Mouse (Mus musculus) hindbrain, embryonic 16.5 days (tissue): ENCODE measurements around the gene Mas1. TPM values are rescaled to one million over a fixed set of nuclear protein-coding genes. Genes with fewer than 3 reads are reported as not detected.

ENCODE experiments used
- ATAC-seq: fragments of 200-750 bp; cut with Nextera tagmentation; 2 replicates; pipeline ENCODE4 v1.8.0; 2017; ENCODE audit warnings: moderate TSS enrichment, moderate library complexity
- H3K27ac ChIP-seq: fragments of 300-500 bp; sonication (generic); 2 replicates; pipeline ENCODE4 v1.5.1; 2014; ENCODE audit warnings: low read depth, mild to moderate bottlenecking, control low read depth, low read length, moderate library complexity
- H3K27me3 ChIP-seq: fragments of 300-500 bp; sonication (generic); replicated peaks from 2 replicates; pipeline ENCODE4 v1.6.1; 2014; ENCODE audit warnings: low read length; ENCODE audit not compliant: control insufficient read depth, insufficient read depth
- H3K36me3 ChIP-seq: fragments of 300-500 bp; sonication (generic); 2 replicates; pipeline ENCODE4 v1.6.1; 2014; ENCODE audit warnings: mild to moderate bottlenecking, low read length, moderate library complexity, mixed read lengths; ENCODE audit not compliant: control insufficient read depth, insufficient read depth
- H3K4me1 ChIP-seq: fragments of 300-500 bp; sonication (generic); 2 replicates; pipeline ENCODE4 v1.6.1; 2014; ENCODE audit warnings: low read depth, low read length; ENCODE audit not compliant: control insufficient read depth, insufficient read depth
- H3K4me2 ChIP-seq: fragments of 300-500 bp; sonication (generic); 2 replicates; pipeline ENCODE4 v1.6.1; 2014; ENCODE audit warnings: mild to moderate bottlenecking, low read length, control low read depth, moderate library complexity
- H3K4me3 ChIP-seq: fragments of 300-500 bp; sonication (generic); 2 replicates; pipeline ENCODE4 v1.5.1; 2014; ENCODE audit warnings: mild to moderate bottlenecking, low read length, control low read depth, moderate library complexity
- H3K9ac ChIP-seq: fragments of 300-500 bp; sonication (generic); 2 replicates; pipeline ENCODE4 v1.6.1; 2014; ENCODE audit warnings: low read depth, mild to moderate bottlenecking, control low read depth, low read length, moderate library complexity
- H3K9me3 ChIP-seq: fragments of 300-500 bp; sonication (generic); 2 replicates; pipeline ENCODE4 v1.6.1; 2014; ENCODE audit warnings: mild to moderate bottlenecking, low read length, moderate library complexity; ENCODE audit not compliant: control insufficient read depth
- WGBS: fragments of 180-500 bp; shearing (Covaris S2); extraction: QIAGEN DNeasy Blood & Tissue Kit; methylation state at CpG from one replicate; pipeline ENCODE4 v1.1.7; 2014; 5-methylcytosine and 5-hydroxymethylcytosine counted together
- microRNA-seq: library from miRNA; unstranded; fragments of <30 nt; microRNA quantifications from one replicate; pipeline ENCODE4, GENCODE M21; 2017
- polyA plus RNA-seq: library from polyadenylated mRNA; unstranded; fragments of >200 nt; fragmentation: Nextera tagmentation; extraction: Ambion mirVana; gene quantifications from 2 replicates; pipeline ENCODE4 v1.2.1, GENCODE M21; 2015

Gene Mas1
- polyA plus RNA-seq, 1 experiment from 2014 or later = 0.18 TPM

GRCm38 (mm10) chr17:12797427-12798029 lies 70.4 kb downstream of the Mas1 start:
- Histone ChIP-seq H3K9ac (no peak overlapping the region), H3K36me3 (no peaks in the 10 kb centered on the region), H3K9me3 (no peaks in the 10 kb centered on the region), H3K27ac (no peak overlapping the region), H3K27me3 (no peaks in the 10 kb centered on the region), H3K4me1 (peaks cover 6% of the 10 kb centered on the region; the same call in 1 of the 2 replicates), H3K4me3 (no peak overlapping the region), H3K4me2 (no peak overlapping the region)
- 80% methylated on average over 3 of the region's 3 CpGs for WGBS
- no peak for ATAC-seq

DNA sequence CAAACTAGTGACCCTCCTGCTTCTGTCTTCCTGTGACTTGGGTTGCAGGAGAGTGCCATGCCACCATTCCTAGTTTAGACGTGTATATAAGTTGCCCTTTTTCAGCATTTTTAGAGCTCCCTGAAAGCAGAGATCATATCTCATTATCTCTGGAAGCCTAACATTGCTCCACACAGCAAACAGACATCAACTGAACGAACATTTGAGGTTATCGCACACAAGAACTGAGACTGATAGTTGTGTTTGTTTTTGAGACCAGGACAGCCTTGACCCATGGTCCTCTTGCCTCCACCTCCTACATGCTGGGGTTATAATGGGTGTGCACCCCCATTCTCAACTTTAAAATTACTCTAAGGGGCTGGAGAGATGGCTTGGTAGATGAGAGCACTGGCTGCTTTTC lies 71.3 kb downstream of the Mas1 start:
- H3K4me3 ChIP-seq = no peak overlapping the region
- H3K27ac ChIP-seq = no peak overlapping the region
- 82% methylated on average over 3 of the region's 3 CpGs for WGBS
- H3K9ac ChIP-seq = no peak overlapping the region
- H3K4me1 ChIP-seq = peaks cover 6% of the 10 kb centered on the region; the same call in 1 of the 2 replicates
- H3K9me3 ChIP-seq = no peaks in the 10 kb centered on the region
- H3K36me3 ChIP-seq = no peaks in the 10 kb centered on the region
- ATAC-seq = no peak
- H3K4me2 ChIP-seq = no peak overlapping the region
- no peaks in the 10 kb centered on the region for H3K27me3 ChIP-seq

DNA sequence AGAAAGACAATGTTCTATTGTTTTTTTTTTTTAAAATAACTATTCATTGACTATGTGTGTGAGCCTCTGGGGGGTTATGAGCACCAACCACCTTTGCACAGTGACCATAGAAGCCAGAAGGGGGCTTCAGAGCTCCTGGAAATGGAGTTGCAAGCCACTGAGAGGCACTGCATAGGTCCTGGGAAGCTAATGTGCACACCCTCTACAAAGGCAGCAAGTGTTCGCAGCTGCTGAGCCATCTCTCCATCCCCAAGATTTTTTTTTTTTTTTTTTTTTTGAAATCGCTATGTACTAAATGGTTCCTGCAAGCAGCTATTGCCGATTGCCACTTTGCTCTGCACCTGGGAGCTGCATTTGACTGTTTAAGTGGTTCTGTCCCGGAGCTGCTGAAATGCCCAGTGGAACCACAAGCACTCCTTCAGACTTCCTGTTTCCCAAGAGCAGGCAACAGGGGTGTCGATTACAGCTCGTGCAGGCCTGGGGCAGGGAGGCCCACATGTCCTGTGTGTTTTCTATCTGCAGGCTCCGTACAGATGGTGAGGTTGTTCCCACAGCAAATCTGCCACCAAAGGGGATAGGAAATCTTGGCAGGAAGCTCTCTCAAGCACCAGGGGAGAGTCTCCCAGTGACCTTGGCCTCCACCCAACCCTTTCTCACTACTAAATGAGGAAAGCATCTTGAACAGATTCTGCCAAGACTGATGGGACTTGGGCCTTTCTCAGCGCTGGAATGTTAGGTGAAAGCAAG lies 74.1 kb downstream of the Mas1 start:
- H3K9ac ChIP-seq = no peak overlapping the region
- 0 out of 2 replicates have a peak, but pooled peaks have one; percentile 24 for ATAC-seq
- WGBS = 55% methylated on average over 8 of the region's 8 CpGs
- H3K4me3 ChIP-seq = no peak overlapping the region
- H3K27me3 ChIP-seq = no peaks in the 10 kb centered on the region
- H3K9me3 ChIP-seq = no peaks in the 10 kb centered on the region
- H3K36me3 ChIP-seq = no peaks in the 10 kb centered on the region
- H3K4me1 ChIP-seq = peaks cover 15% of the 10 kb centered on the region
- H3K4me2 ChIP-seq = no peak overlapping the region
- 0 out of 2 replicates have a peak overlapping the region, but pooled peaks have one; percentile 26 for H3K27ac ChIP-seq

- H3K4me2 ChIP-seq = no peak overlapping the region
- no peak for ATAC-seq
- no peaks in the 10 kb centered on the region for H3K36me3 ChIP-seq
- no peak overlapping the region for H3K27ac ChIP-seq
- H3K4me3 ChIP-seq = no peak overlapping the region
- no peaks in the 10 kb centered on the region for H3K9me3 ChIP-seq
- H3K9ac ChIP-seq = no peak overlapping the region
- H3K27me3 ChIP-seq = no peaks in the 10 kb centered on the region
- 69% methylated on average over 11 of the region's 11 CpGs for WGBS
- H3K4me1 ChIP-seq = peaks cover 15% of the 10 kb centered on the region
These were observed 75.3 kb downstream of the Mas1 start for GRCm38 (mm10) chr17:12792422-12793206.

DNA sequence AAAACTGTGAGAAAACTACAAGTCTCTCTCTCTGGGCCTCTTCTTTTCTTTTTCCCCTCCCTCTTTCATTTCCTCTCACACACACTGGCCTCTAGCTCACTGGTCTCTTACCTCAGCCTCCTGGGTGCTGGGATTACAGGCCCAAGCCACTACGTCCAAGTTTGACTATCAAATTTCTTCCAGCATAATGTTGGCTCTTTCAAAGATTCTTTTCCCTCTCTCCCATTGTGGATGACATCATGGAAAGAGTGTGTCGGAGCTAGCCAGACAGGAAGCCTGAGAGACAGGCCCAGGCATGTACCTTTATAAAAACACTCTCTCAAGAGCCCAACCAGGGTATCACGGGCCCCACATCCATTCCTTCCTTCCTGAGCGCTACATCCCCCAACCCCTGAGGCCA lies 76.5 kb downstream of the Mas1 start:
- Histone ChIP-seq H3K27me3 (no peaks in the 10 kb centered on the region), H3K4me2 (no peak overlapping the region), H3K9me3 (no peaks in the 10 kb centered on the region), H3K36me3 (no peaks in the 10 kb centered on the region), H3K27ac (peak overlapping the region; percentile 76), H3K4me1 (peaks cover 15% of the 10 kb centered on the region), H3K4me3 (no peak overlapping the region), H3K9ac (no peak overlapping the region)
- no peak for ATAC-seq
- 60% methylated on average over 4 of the region's 4 CpGs for WGBS

- no peak overlapping the region for H3K9ac ChIP-seq
- no peaks in the 10 kb centered on the region for H3K36me3 ChIP-seq
- WGBS = 24% methylated on average over 5 of the region's 5 CpGs
- no peak overlapping the region for H3K4me3 ChIP-seq
- H3K27ac ChIP-seq = peak overlapping the region; percentile 76
- H3K4me1 ChIP-seq = peaks cover 15% of the 10 kb centered on the region
- H3K9me3 ChIP-seq = no peaks in the 10 kb centered on the region
- H3K4me2 ChIP-seq = no peak overlapping the region
- H3K27me3 ChIP-seq = no peaks in the 10 kb centered on the region
- peak; percentile 66 for ATAC-seq
These were observed 76.9 kb downstream of the Mas1 start for GRCm38 (mm10) chr17:12791079-12791406.

Small RNA genes within 50 kb of the gene (microRNA-seq; reads per million reads assigned to microRNA genes)
- gene Gm24085 = not detected

Other genes starting within 250 kb of the Mas1 start
- gene Slc22a1, start 192.3 kb downstream of the Mas1 start, polyA plus RNA-seq = not detected in 2 replicates
- 6.4 and 10.1 TPM in 2 replicates for gene Igf2r, start 98.5 kb downstream of the Mas1 start, polyA plus RNA-seq
- not detected in 2 replicates for gene Mrgprh, start 7.9 kb upstream of the Mas1 start, polyA plus RNA-seq
- gene Pnldc1, start 42.1 kb upstream of the Mas1 start, polyA plus RNA-seq = 0.78 and 1.7 TPM in 2 replicates
- 341 and 344 TPM in 2 replicates for gene Tcp1, start 47.6 kb upstream of the Mas1 start, polyA plus RNA-seq
- gene Mrpl18, start 48.2 kb upstream of the Mas1 start, polyA plus RNA-seq = 118 and 123 TPM in 2 replicates
- 0.95 and 0.96 TPM in 2 replicates for gene Acat3, start 72.5 kb upstream of the Mas1 start, polyA plus RNA-seq
- gene Acat2, start 92.6 kb upstream of the Mas1 start, polyA plus RNA-seq = 333 and 335 TPM in 2 replicates
- 98.3 and 116 TPM in 2 replicates for gene Wtap, start 126.0 kb upstream of the Mas1 start, polyA plus RNA-seq
- 139 and 149 TPM in 2 replicates for gene Sod2, start 138.7 kb upstream of the Mas1 start, polyA plus RNA-seq
- gene Gpr31b, start 184.2 kb upstream of the Mas1 start, polyA plus RNA-seq = 0.16 TPM in 1 of 2 replicates, not detected in the other
- gene Tcp10b, start 193.0 kb upstream of the Mas1 start, polyA plus RNA-seq = 0.09 and 0.26 TPM in 2 replicates